Mouse (Mus musculus): Measurements from ENCODE around the gene Jarid2.

Jarid2 gene

GRCm38 (mm10) chr13:44792361-44792892 is 63.2 kb downstream of the Jarid2 start:
- TF ChIP-seq GATA4 (IDR thresholded peaks at IDR 0.05; ENCODE audit: insufficient replicate concordance, low read length), result no peak

- no peak for TF ChIP-seq GATA4 (IDR thresholded peaks at IDR 0.05; ENCODE audit: insufficient replicate concordance, low read length)
Measured at GRCm38 (mm10) chr13:44795891-44796290, 66.6 kb downstream of the Jarid2 start.

- TF ChIP-seq GATA4 (IDR thresholded peaks at IDR 0.05; ENCODE audit: insufficient replicate concordance, low read length), result no peak
Measured at GRCm38 (mm10) chr13:44796775-44797174, 67.5 kb downstream of the Jarid2 start.

GRCm38 (mm10) chr13:44798280-44798679 is 69.0 kb downstream of the Jarid2 start:
- TF ChIP-seq GATA4 (IDR thresholded peaks at IDR 0.05; ENCODE audit: insufficient replicate concordance, low read length), result no peak

- no peak for TF ChIP-seq GATA4 (IDR thresholded peaks at IDR 0.05; ENCODE audit: insufficient replicate concordance, low read length)
Measured at GRCm38 (mm10) chr13:44799166-44799565, 69.9 kb downstream of the Jarid2 start.

GRCm38 (mm10) chr13:44800059-44800458 is 70.8 kb downstream of the Jarid2 start:
- no peak for TF ChIP-seq GATA4 (IDR thresholded peaks at IDR 0.05; ENCODE audit: insufficient replicate concordance, low read length)

- TF ChIP-seq GATA4 (IDR thresholded peaks at IDR 0.05; ENCODE audit: insufficient replicate concordance, low read length), result no peak
Measured at GRCm38 (mm10) chr13:44804876-44805275, 75.6 kb downstream of the Jarid2 start.

- no peak for TF ChIP-seq GATA4 (IDR thresholded peaks at IDR 0.05; ENCODE audit: insufficient replicate concordance, low read length)
Measured at GRCm38 (mm10) chr13:44808307-44808706, 79.0 kb downstream of the Jarid2 start.

GRCm38 (mm10) chr13:44811021-44811420 is 81.7 kb downstream of the Jarid2 start:
- TF ChIP-seq GATA4 (IDR thresholded peaks at IDR 0.05; ENCODE audit: insufficient replicate concordance, low read length), result no peak

- no peak for TF ChIP-seq GATA4 (IDR thresholded peaks at IDR 0.05; ENCODE audit: insufficient replicate concordance, low read length)
Measured at GRCm38 (mm10) chr13:44811601-44812000, 82.3 kb downstream of the Jarid2 start.

- TF ChIP-seq GATA4 (IDR thresholded peaks at IDR 0.05; ENCODE audit: insufficient replicate concordance, low read length), result no peak
Measured at GRCm38 (mm10) chr13:44812381-44812780, 83.1 kb downstream of the Jarid2 start.

- TF ChIP-seq GATA4 (IDR thresholded peaks at IDR 0.05; ENCODE audit: insufficient replicate concordance, low read length), result no peak
Measured at GRCm38 (mm10) chr13:44819400-44819799, 90.1 kb downstream of the Jarid2 start.

GRCm38 (mm10) chr13:44822578-44822977 is 93.3 kb downstream of the Jarid2 start:
- no peak for TF ChIP-seq GATA4 (IDR thresholded peaks at IDR 0.05; ENCODE audit: insufficient replicate concordance, low read length)

- TF ChIP-seq GATA4 (IDR thresholded peaks at IDR 0.05; ENCODE audit: insufficient replicate concordance, low read length), result no peak
Measured at GRCm38 (mm10) chr13:44828903-44829302, 99.6 kb downstream of the Jarid2 start.

GRCm38 (mm10) chr13:44832104-44832503 is 102.8 kb downstream of the Jarid2 start:
- no peak for TF ChIP-seq GATA4 (IDR thresholded peaks at IDR 0.05; ENCODE audit: insufficient replicate concordance, low read length)

GRCm38 (mm10) chr13:44832866-44833265 is 103.6 kb downstream of the Jarid2 start:
- TF ChIP-seq GATA4 (IDR thresholded peaks at IDR 0.05; ENCODE audit: insufficient replicate concordance, low read length), result no peak

- no peak for TF ChIP-seq GATA4 (IDR thresholded peaks at IDR 0.05; ENCODE audit: insufficient replicate concordance, low read length)
Measured at GRCm38 (mm10) chr13:44833353-44833752, 104.1 kb downstream of the Jarid2 start.

Measured in liver, adult (tissue).